Mouse (Mus musculus): ENCODE measurements around the gene Nrxn2. TPM values are rescaled to one million over a fixed set of nuclear protein-coding genes. Genes with fewer than 3 reads are reported as not detected.

Nrxn2 gene
- total and polyA plus RNA-seq, 3 experiments: 0.20 to 0.71 (median 0.30) TPM

GRCm38 (mm10) chr19:6478566-6478965 lies 60.0 kb downstream of the Nrxn2 start:
- Histone ChIP-seq H3K27ac (ENCODE audit: insufficient read depth, low read depth) (no peak overlapping the region), H3K27me3 (replicated peaks) (peaks cover 14% of the 10 kb centered on the region), H3K4me3 (replicated peaks in 1 of 3; ENCODE audit: low read depth in 2 of 3, low read length in 2 of 3, poor library complexity in 1 of 3) (no peak overlapping the region), H3K79me2 (replicated peaks; ENCODE audit: control insufficient read depth, extremely low read depth, insufficient read depth, poor library complexity, severe bottlenecking) (no peaks in the 10 kb centered on the region), H3K4me2 (ENCODE audit: insufficient read depth, low read depth, poor library complexity, severe bottlenecking) (no peak overlapping the region), H3K9me3 (replicated peaks; ENCODE audit: low read length) (no peaks in the 10 kb centered on the region), H3K4me1 (ENCODE audit: control insufficient read depth in 1 of 2, insufficient read depth in 2 of 2) (peaks cover 0 to 20% of the 10 kb centered on the region in 2 experiments; a peak in 2 of 4 replicates), H3K36me3 (replicated peaks in 1 of 2; ENCODE audit: control insufficient read depth in 1 of 2, insufficient read depth in 1 of 2, low read length in 1 of 2) (no peaks in the 10 kb centered on the region), H3K9ac (ENCODE audit: insufficient read depth, low read depth) (no peak overlapping the region)
- TF ChIP-seq ZMIZ1 (IDR thresholded peaks at IDR 0.05; ENCODE audit: low read depth, low read length): no peak
- no peak for TF ChIP-seq SMC3 (IDR thresholded peaks at IDR 0.05; ENCODE audit: low read depth, low read length)
- no peak for TF ChIP-seq IRF4 (IDR thresholded peaks at IDR 0.05; ENCODE audit: low read depth, low read length)
- TF ChIP-seq MEF2A (IDR thresholded peaks at IDR 0.05; ENCODE audit: borderline replicate concordance, low read depth, low read length): no peak
- TF ChIP-seq PAX5 (IDR thresholded peaks at IDR 0.05; ENCODE audit: low read length): no peak
- TF ChIP-seq MYC (IDR thresholded peaks at IDR 0.05; ENCODE audit: low read depth, low read length): no peak
- TF ChIP-seq CHD2 (IDR thresholded peaks at IDR 0.05; ENCODE audit: low read length): no peak
- TF ChIP-seq TBP (conservative IDR thresholded peaks at IDR 0.05; ENCODE audit: low read depth, low read length): no peak
- no peak for TF ChIP-seq RAD21 (IDR thresholded peaks at IDR 0.05; ENCODE audit: low read depth, low read length)
- TF ChIP-seq ZC3H11A (IDR thresholded peaks at IDR 0.05; ENCODE audit: low read depth, low read length): no peak
- TF ChIP-seq ELF1 (IDR thresholded peaks at IDR 0.05; ENCODE audit: low read depth, low read length): no peak
- in situ Hi-C loops (cut with MboI; ENCODE audit: low pct_ligation_motif_present, low pct_unique_long_range_greater_than_20kb, low sequenced_read_pairs) (no loop called here), dilution Hi-C loops (cut with MboI; ENCODE audit: extremely low pct_ligation_motif_present, extremely low pct_unique_long_range_greater_than_20kb, low sequenced_read_pairs) (no loop called here)
- DNase-seq (ENCODE audit: extremely low read depth): no peak

DNA sequence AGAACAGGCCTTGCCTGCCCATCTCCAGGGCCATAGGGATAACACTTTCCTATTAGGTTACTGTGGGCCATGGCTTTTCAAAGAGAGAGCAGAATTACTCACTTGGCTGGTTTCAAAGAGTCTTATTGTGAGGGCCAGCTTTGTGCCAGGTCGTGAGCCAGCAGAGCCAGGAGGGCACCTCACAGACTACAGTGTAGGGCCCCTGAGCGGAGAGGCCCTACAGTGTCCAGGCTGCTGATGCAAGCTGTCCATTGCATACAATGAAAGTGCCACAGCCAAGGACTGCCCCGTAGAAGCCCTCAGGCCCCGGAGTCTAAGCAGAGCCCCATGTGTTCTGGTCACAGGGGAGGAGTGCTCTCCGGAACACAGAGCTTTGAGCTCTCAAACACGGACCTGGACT lies 64.4 kb downstream of the Nrxn2 start:
- H3K4me1 ChIP-seq (ENCODE audit: control insufficient read depth in 1 of 2, insufficient read depth in 2 of 2): peaks cover 0 to 11% of the 10 kb centered on the region in 2 experiments; a peak in 2 of 4 replicates
- no peaks in the 10 kb centered on the region for H3K79me2 ChIP-seq (replicated peaks; ENCODE audit: control insufficient read depth, extremely low read depth, insufficient read depth, poor library complexity, severe bottlenecking)
- in situ Hi-C loops (cut with MboI; ENCODE audit: low pct_ligation_motif_present, low pct_unique_long_range_greater_than_20kb, low sequenced_read_pairs): no loop called here
- H3K4me3 ChIP-seq (replicated peaks in 1 of 3; ENCODE audit: low read depth in 2 of 3, low read length in 2 of 3, poor library complexity in 1 of 3): no peak overlapping the region
- TF ChIP-seq JUND (conservative IDR thresholded peaks at IDR 0.05; ENCODE audit: low read depth, low read length) (no peak), CHD1 (IDR thresholded peaks at IDR 0.05; ENCODE audit: low read depth, low read length) (no peak), MAZ (IDR thresholded peaks at IDR 0.05; ENCODE audit: low read depth, low read length) (no peak), MAFK (IDR thresholded peaks at IDR 0.05; ENCODE audit: insufficient replicate concordance, low read length) (no peak), CHD2 (IDR thresholded peaks at IDR 0.05; ENCODE audit: low read length) (no peak), ZNF384 (IDR thresholded peaks at IDR 0.05; ENCODE audit: low read depth, low read length) (no peak), BHLHE40 (IDR thresholded peaks at IDR 0.05; ENCODE audit: low read depth, low read length) (no peak), ZC3H11A (IDR thresholded peaks at IDR 0.05; ENCODE audit: low read depth, low read length) (no peak), EP300 (IDR thresholded peaks at IDR 0.05; ENCODE audit: low read length) (no peak), E2F4 (IDR thresholded peaks at IDR 0.05; ENCODE audit: insufficient replicate concordance, low read depth, low read length) (no peak), TBP (conservative IDR thresholded peaks at IDR 0.05; ENCODE audit: low read depth, low read length) (no peak)
- dilution Hi-C loops (cut with MboI; ENCODE audit: extremely low pct_ligation_motif_present, extremely low pct_unique_long_range_greater_than_20kb, low sequenced_read_pairs): no loop called here
- H3K27ac ChIP-seq (ENCODE audit: insufficient read depth, low read depth): no peak overlapping the region
- no peak for DNase-seq (ENCODE audit: extremely low read depth)
- no peak overlapping the region for H3K9ac ChIP-seq (ENCODE audit: insufficient read depth, low read depth)
- peaks cover 42% of the 10 kb centered on the region for H3K27me3 ChIP-seq (replicated peaks)
- H3K4me2 ChIP-seq (ENCODE audit: insufficient read depth, low read depth, poor library complexity, severe bottlenecking): no peak overlapping the region
- no peaks in the 10 kb centered on the region for H3K9me3 ChIP-seq (replicated peaks; ENCODE audit: low read length)
- H3K36me3 ChIP-seq (replicated peaks in 1 of 2; ENCODE audit: control insufficient read depth in 1 of 2, insufficient read depth in 1 of 2, low read length in 1 of 2): no peaks in the 10 kb centered on the region

All from CH12.LX (cell line).